Mouse (Mus musculus): ENCODE data around the gene Fam90a1a. TPM values are rescaled to one million over a fixed set of nuclear protein-coding genes. Genes with fewer than 3 reads are reported as not detected.
"Not testable (repeated sequence)": the region's sequence is repeated elsewhere in the genome, so short reads cannot be mapped to it uniquely, and the experiment has no call there.

The Fam90a1a gene
- not detected for total RNA-seq (2021)
- long read RNA-seq, experiment 1: 0 reads
- long read RNA-seq, experiment 2: 0 reads

DNA sequence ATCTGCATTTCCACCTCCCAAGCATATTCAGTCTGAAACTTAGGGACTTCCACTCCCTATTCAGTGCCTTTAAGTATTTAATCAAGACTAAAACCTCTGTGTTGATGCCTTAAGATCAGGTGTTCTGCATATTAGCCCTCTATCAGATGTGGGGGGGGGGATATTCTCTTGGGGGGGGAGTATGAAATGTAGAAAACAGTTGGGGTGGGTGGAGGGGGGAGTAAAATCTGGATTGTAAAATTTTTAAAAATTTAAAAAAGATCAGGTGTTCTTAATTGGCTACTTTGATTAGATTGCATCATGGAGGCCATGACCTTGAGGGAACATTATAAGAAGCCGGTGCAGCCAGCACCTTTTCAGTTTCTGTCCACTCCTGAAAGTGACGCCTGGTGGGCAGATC is at the start of gene Fam90a1a:
Gene Fam90a1a, plus strand, starts transcription at position 301 of the 400 bp plus-strand sequence.
- Histone ChIP-seq H3K27ac (no peak within 1 kb of the TSS), H3K4me3 (no peak within 1 kb of the TSS)
- DNase-seq (ENCODE audit: low spot score in 2 of 2): no peak
- TF ChIP-seq CTCF (conservative IDR thresholded peaks at IDR 0.05): no peak

DNA sequence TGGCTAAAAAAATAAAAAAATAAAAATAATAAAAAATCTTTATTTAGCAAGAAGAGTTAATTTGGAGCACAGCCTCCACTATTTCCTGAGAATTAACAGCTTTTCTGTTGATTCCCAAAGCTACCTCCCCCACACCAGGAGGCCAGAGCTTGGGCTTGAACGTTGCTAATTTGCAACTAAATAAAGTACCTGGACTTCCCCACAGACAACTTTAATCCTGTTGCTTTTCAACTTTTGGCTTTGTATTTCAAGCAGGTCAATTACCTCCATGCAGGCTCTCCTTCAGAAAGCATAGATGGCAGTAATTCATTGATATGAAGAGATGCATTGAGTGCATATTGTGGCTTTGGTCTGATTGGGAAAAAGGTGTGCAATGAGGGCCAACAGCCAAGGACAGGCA is 46.6 kb upstream of the Fam90a1a start:
- Histone ChIP-seq H3K4me3 (no peak overlapping the region), H3K27ac (no peak overlapping the region)
- TF ChIP-seq CTCF (conservative IDR thresholded peaks at IDR 0.05): no peak
- DNase-seq (ENCODE audit: low spot score in 2 of 2): no peak

DNA sequence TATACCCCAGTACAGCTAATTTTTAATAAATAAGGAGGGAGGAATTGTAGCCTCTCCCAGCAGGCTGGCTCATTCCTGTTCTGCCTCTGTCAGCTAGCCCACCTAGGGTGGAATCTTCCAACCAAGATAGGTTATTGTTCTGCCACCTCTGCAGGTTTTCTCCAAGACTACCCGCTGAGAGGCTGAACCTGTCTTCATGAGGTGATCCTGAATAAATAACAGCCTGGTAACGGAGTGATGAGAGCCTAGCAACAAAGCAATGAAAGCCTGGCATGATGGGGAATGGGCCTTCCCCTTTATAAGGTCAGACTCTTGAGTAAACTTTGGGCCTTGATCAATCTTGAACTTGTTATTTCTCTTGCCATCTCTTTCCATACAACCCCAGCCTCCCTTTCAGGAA is 46.0 kb upstream of the Fam90a1a start:
- H3K27ac ChIP-seq: no peak overlapping the region
- no peak for DNase-seq (ENCODE audit: low spot score in 2 of 2)

DNA sequence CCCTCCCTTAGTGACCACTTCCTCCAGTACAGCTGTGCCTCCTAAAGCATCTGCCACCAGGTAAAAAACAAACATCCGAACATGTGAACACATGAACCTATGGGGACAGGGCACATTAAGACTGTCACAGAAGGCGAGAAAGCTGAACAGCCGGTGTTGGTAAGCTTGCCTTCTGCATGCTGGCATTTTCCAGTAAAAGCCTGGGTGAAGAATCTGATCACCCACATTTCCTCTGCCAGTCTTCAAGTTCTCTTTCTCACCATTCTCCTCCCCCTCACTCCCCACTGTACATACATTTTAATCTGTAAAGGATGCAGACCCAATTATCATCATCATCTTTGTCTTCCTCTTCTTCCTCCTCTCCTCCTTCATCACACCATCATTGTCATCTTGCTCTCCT is 42.9 kb upstream of the Fam90a1a start:
- DNase-seq (ENCODE audit: low spot score in 2 of 2): peak; percentile 12 to 25
- TF ChIP-seq CTCF (conservative IDR thresholded peaks at IDR 0.05): no peak
- H3K4me3 ChIP-seq: no peak overlapping the region
- H3K27ac ChIP-seq: no peak overlapping the region

More for the DNA sequence above, 46.0 kb upstream of the Fam90a1a start:
- H3K4me3 ChIP-seq: no peak overlapping the region
- TF ChIP-seq CTCF (conservative IDR thresholded peaks at IDR 0.05): no peak

DNA sequence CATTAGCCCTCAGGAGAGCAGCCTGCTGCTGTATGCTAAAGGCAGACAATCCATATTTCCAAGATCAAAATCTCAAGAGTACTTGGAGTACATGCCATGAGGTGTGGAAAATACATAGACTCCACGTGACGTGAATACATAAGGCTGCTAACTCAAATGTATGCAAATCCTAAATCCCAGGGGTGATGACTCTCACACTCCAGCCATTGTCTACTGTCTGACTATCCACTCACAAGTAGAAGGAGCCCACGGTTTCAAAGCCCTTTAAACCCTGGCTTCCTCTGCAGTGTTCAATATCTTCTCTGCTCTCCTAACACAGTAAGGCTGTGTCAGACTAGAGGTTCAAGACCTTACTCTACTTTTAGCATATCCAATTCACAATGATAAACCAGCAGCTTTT is 27.8 kb upstream of the Fam90a1a start:
- H3K4me3 ChIP-seq; H3K27ac ChIP-seq; DNase-seq (ENCODE audit: low spot score in 2 of 2): not testable (repeated sequence)

DNA sequence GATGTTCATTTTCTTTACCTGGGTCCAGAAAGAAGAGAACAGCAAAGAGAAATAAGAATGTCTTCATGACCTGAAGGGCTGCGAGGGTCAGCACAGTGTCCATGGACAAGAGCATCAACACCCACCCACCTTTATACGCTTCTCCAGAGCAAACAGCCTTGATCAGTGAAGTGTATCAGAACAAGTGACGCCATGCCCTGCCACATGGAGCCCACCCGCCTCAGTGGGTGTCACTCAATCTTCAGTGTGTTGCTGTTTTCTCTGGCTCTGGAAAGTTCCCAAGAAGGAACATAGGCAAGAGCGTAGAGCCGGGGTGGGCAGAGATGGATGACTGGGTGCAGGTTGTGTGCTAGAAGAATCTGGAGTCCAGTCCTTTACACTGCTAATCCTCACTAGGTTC is 25.9 kb upstream of the Fam90a1a start, which contains the start of gene Defb15:
Gene Defb15, minus strand, starts transcription at position 101 of the 400 bp plus-strand sequence.
- H3K4me3 ChIP-seq: no peak within 1 kb of the TSS
- no peak within 1 kb of the TSS for H3K27ac ChIP-seq
- no peak for TF ChIP-seq CTCF (conservative IDR thresholded peaks at IDR 0.05)
- no peak for DNase-seq (ENCODE audit: low spot score in 2 of 2)

DNA sequence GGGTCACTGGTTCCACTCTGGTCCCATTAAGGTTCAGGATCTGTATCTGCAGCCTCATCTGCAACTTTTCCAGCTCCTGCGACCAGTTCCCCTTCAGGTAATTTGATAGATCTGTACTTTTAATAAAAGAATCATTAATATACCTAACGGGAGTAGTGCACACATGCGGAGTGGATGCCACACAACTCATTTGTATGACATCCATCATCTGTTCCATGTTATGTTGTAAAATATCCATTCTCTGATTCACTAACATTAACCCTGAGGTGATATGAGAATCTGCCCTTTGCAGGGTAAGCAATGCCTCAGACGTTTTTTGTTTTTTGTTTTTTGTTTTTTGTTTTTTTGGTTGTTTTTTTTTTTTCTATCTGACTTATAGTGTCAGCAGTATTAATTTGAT is 20.5 kb upstream of the Fam90a1a start, which contains the start of gene Defb35:
Gene Defb35, plus strand, starts transcription at position 301 of the 400 bp plus-strand sequence.
- H3K4me3 ChIP-seq; DNase-seq (ENCODE audit: low spot score in 2 of 2): not testable (repeated sequence)

DNA sequence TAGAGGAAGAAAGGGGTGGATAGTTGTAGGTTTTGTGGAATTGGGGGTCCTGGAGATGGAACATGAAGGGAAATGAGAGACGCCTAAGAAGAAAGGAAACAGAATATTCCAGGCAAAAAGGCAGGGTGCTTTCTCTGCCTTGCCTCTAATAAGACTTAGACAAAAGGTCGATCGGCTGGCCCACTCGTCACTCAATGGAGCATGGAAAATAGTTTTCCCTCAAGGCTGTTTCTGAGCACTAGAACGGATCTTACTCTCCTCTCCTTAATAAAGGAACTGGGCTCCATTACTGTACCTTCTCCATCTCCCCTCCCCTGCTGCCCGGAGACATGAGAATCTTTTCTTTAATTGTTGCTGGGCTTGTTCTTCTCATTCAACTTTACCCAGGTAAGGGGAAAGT is 12.1 kb upstream of the Fam90a1a start, which contains the start of gene Defb13:
Gene Defb13, plus strand, starts transcription at position 301 of the 400 bp plus-strand sequence.
- Histone ChIP-seq H3K27ac (no peak within 1 kb of the TSS), H3K4me3 (no peak within 1 kb of the TSS)
- no peak for DNase-seq (ENCODE audit: low spot score in 2 of 2)
- no peak for TF ChIP-seq CTCF (conservative IDR thresholded peaks at IDR 0.05)

More for the DNA sequence above, 20.5 kb upstream of the Fam90a1a start, which contains the start of gene Defb35:
- H3K27ac ChIP-seq: not testable (repeated sequence)

DNA sequence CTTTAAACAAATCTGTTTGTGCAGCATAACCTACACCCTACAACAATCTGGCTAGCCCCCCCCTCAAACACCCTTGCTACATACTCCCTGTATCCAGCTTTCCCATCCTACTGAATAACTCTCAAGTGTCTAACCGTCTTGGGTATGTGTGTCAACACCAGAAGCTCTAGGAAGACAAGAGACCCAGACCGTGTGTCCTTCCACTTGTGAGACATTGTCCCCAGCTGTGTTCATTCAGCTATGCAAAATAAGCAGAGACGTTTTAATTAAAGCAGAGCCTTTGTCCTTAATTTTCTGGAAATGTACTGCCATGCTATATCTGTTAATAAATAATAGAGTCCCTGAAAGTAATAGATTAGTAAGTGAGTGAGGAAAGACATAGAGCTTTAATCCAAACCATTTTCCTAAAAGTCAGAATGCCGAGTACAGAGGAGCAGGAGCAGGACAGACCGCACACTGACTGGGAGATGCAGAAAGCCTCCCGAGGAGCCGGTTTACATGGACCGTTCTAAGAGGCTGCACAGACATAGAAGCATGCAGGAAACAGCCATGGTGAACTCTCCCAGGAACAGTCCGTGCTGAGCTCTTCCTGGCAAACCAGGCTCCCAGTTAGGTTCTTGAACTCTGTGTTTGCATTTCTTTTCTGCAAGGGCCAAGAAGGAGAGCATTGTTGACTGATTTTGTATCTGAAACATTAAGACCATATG is 11.1 kb upstream of the Fam90a1a start:
- DNase-seq (ENCODE audit: low spot score in 2 of 2): no peak
- Histone ChIP-seq H3K4me3 (no peak overlapping the region), H3K27ac (no peak overlapping the region)
- TF ChIP-seq CTCF (conservative IDR thresholded peaks at IDR 0.05): no peak

DNA sequence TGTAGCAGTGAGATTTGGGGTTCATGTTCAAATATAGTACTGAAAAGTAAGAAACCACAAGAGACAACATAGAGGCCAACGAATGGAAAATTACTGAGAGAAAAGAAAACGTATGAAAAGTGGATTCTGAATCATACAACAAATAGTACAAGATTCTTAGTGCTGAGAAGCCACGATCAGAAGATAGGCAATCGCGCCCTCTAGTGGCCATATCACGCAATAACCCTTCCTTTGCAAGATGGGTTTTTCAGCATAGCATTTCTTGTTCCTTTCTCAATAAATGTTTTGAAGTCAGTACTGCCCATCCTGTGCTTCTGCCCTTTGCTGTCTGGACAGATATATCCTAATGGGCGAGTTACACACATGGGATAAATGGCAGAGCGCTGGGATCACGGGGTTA is 3.2 kb upstream of the Fam90a1a start:
- H3K4me3 ChIP-seq: no peak overlapping the region
- no peak overlapping the region for H3K27ac ChIP-seq
- peak; percentile 11 to 56 for DNase-seq (ENCODE audit: low spot score in 2 of 2)
- peak; percentile 89 for TF ChIP-seq CTCF (conservative IDR thresholded peaks at IDR 0.05)

DNA sequence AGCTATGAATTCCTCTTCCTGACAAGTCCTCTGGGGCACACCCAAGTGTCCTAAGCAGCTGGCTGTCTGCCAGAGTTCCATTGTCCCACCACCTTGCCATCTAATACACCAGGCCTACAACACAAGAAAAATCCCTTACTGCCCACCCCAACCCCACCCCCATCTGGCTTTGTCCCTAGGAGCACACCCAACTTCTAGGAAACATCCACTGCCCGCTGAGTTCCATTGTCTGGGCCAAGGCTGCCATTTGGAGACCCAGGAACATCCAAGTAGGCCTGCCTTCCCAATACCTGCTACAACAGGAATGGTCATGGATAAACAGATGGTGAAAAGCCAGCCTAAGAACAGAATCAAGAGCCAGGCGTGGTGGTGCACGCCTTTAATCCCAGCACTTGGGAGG is 2.2 kb upstream of the Fam90a1a start:
- TF ChIP-seq CTCF (conservative IDR thresholded peaks at IDR 0.05): no peak
- Histone ChIP-seq H3K27ac (no peak overlapping the region), H3K4me3 (no peak overlapping the region)
- DNase-seq (ENCODE audit: low spot score in 2 of 2): no peak

DNA sequence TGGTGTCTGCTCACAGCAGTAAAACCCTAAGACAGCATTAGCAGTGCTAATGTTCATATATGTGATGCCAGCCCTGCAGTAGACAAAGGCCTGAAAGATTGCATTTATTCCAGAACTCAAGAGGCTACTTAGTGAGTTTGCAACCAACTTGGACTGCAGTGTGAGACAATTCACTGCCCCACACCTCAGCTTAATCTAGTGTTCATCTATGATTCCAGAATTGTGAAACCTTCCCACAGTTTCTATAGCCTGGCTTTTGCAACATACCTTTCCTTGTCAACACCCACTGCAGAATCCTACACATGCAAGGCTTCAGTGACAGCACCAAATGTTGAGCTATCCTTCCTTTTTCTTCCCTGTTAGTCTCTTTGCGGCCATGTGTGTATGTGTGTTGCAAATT is 8.1 kb downstream of the Fam90a1a start:
- DNase-seq (ENCODE audit: low spot score in 2 of 2): no peak
- Histone ChIP-seq H3K27ac (no peak overlapping the region), H3K4me3 (no peak overlapping the region)
- TF ChIP-seq CTCF (conservative IDR thresholded peaks at IDR 0.05): no peak

DNA sequence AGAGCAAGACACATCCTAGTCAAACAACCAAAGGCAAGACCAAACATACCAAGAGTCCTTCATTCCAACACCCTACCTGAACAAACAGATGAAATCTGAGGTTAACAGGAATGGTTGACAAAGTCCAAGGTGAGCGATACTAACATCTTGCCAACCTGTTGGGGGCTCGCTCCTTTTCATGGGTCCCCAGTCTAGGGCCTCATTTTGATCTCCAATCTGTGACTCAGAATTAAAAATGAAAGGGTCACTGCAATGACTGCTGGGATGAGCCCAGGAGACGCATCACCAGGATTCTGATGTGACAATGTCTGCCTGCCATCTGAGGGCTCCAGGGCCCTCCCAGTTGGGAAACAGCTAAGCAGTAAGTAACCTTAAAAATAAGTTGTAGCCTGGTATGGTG is 11.0 kb downstream of the Fam90a1a start, which contains the start of gene Ccdc70:
Gene Ccdc70, plus strand, starts transcription at position 301 of the 400 bp plus-strand sequence.
- Histone ChIP-seq H3K4me3 (no peak within 1 kb of the TSS), H3K27ac (no peak within 1 kb of the TSS)
- no peak for DNase-seq (ENCODE audit: low spot score in 2 of 2)
- no peak for TF ChIP-seq CTCF (conservative IDR thresholded peaks at IDR 0.05)

DNA sequence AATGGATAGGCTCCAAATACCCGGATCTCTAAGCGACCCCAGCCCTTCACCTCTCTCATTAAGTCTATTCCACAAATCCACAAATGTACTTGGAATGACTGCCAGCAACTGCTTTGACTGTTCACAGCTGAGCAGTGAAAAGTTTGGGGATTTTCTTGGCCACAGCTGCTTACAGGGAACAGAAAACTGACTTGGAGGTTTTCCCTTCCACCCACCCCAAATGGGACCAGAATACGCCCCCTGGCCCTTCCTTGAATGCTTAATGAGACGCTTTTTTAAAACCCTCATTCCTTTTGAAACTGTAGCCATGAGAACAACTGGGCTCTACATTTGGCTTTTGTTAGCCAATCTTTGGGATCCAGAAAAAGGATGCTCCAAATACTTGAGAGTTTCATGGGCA is 19.7 kb downstream of the Fam90a1a start:
- peak; percentile 14 to 60 for DNase-seq (ENCODE audit: low spot score in 2 of 2)
- H3K27ac ChIP-seq: peak overlapping the region; percentile 72
- TF ChIP-seq CTCF (conservative IDR thresholded peaks at IDR 0.05): no peak
- no peak overlapping the region for H3K4me3 ChIP-seq

All from layer of hippocampus, adult 2 months (tissue).